Mouse (Mus musculus) B cell, adult 62 days (primary cell): ENCODE measurements around the gene Ralgps1. TPM values are rescaled to one million over a fixed set of nuclear protein-coding genes. Genes with fewer than 3 reads are reported as not detected.

Experiments
- total RNA-seq: library from RNA; stranded (reverse); gene quantifications from 4 replicates; pipeline ENCODE4 v1.2.4, GENCODE M21; 2023

The Ralgps1 gene
- 15.6 to 21.0 TPM (median 18.9 TPM) in 4 replicates for total RNA-seq

GRCm38 (mm10) chr2:33370777-33371647 is at the start of gene Ralgps1:
TSS of gene Ralgps1 (minus strand) at chr2:33371486.

GRCm38 (mm10) chr2:33215700-33216509 is 155.4 kb downstream of the Ralgps1 start, which contains the start of gene Angptl2:
TSS of gene Angptl2 (plus strand) at chr2:33216069.

GRCm38 (mm10) chr2:33131500-33132092 is 239.7 kb downstream of the Ralgps1 start, which contains the start of gene Garnl3:
TSS of gene Garnl3 (minus strand) at chr2:33131654.

Other genes starting within 250 kb of the Ralgps1 start
- gene Garnl3, start 239.8 kb downstream of the Ralgps1 start, total RNA-seq: 0.69 to 2.5 TPM (median 1.1 TPM) in 4 replicates
- not detected in 4 replicates for gene Angptl2, start 155.4 kb downstream of the Ralgps1 start, total RNA-seq
- gene Zbtb34, start 59.8 kb upstream of the Ralgps1 start, total RNA-seq: 8.1 to 12.7 TPM (median 9.1 TPM) in 4 replicates
- gene Zbtb43, start 97.1 kb upstream of the Ralgps1 start, total RNA-seq: 34.4 to 42.0 TPM (median 40.2 TPM) in 4 replicates